Mouse (Mus musculus) spleen, adult 18-20 months (tissue): ENCODE measurements around the gene Slc25a54.

Source experiments
- DNase-seq, 2 experiments: peaks; one replicate each; pipeline ENCODE4 v3.0.0; 2022; ENCODE audit warnings: mixed read lengths in 2 of 2

The Slc25a54 gene

DNA sequence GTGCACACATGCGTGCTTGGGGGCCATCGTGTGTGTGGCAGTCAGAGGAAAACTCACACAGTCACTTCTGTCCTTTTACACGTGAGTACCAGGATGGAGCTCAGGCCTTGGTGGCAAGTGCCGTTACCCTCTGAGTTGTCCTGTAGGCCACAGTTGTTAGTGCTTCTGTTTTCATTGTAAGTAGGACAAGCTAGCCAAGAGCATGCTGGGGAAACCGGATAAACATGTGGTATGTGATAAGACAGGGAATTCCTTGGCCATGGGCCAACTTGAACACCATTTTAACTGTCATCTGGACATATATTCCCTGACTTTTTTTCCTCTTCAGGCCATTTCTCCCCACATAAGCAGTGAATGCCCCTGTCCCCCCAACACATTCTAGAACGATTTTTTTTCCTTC lies 45.3 kb downstream of the Slc25a54 start:
- DNase-seq = no peak

DNA sequence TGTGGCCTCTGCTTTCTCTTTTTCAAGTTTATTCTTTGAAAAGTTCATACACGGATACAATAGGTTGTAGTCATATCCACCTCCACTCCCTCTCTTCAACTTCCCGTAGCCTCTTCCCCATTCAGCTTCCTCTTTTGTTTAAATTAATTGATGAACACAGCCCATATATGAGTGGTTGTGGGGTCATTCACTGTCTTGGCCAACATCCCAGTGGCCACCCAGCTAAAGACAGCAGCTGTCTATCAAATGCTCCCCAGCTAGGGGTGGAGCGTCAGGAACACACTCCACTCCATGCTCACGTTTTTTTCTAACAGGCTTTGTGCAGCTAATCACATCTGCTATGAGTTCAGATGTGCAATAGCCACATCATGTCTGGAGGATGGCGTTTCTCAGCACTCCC lies 49.5 kb downstream of the Slc25a54 start:
- DNase-seq = no peak

DNA sequence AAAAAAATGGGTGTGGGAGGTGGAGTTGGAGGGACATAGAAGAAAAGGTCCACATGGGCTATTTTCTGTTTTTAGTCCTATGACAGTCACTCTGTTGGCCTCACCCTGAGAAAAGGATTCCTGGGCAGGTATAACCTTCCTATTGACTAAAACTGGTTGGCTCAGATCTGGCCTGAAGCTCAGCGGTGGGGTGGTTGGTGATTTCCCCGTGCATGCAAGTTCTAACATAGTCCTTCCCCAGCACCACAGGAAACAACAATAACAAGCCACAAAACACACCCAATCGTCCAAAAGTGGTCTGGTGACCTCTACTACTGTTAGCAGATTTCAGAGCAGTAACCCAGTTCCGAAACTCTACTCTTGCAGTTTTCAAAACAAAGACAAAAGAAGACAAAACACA lies 52.7 kb downstream of the Slc25a54 start:
- no peak for DNase-seq

DNA sequence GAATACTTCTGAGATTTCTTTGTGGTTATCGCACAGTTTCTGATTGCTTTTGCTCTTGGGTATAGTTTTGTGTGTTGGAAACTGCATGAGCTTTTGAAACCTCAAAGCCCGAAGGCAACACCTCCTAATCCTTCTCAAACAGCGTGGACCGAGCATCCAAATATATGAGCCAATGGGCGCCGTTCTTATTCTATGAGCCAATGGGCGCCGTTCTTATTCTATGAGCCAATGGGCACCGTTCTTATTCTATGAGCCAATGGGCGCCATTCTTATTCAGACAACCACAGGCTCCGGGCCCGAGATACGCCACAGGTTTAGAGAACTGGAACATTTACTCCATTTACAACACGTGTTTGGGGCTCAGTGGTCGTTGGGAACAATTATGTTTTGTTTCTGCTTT lies 53.8 kb downstream of the Slc25a54 start:
- DNase-seq = no peak

DNA sequence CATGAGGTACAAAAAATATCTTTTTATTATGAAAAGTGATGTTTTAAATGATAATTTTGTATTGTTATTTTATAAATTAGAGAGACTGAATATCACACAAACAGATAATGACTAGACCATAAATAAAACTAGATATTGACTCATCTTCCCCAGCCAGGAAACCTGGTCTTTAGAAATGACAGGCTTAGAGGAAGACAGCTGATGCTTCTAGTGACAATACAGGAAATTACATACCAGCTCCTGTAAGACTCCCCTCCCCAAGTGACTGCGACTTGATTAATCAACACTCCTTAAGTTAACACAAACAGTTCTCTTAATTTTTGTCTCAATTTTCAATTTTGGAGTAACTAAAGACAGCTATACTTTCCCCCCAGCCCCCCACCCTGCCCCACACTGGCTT lies 55.1 kb downstream of the Slc25a54 start:
- no peak for DNase-seq

DNA sequence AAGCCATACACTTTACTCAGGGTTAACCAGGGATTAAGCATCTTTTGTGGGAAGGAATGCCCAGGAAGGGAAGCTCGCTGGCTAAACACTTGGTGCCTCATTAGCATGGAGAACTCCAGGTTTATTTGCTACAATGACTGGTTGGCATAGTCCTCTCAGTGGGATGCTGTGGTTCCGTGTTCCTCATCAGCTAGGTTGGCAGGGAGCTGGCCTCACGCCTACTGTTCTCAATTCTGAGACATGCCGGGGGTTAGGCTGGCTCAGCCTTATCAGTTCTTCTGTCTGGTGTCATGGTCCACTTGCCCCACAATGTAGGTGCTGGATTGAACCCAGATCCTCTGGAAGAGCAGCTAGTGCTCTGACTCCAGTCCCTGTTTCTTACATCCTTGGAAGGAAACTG lies 72.3 kb downstream of the Slc25a54 start:
- DNase-seq = no peak

DNA sequence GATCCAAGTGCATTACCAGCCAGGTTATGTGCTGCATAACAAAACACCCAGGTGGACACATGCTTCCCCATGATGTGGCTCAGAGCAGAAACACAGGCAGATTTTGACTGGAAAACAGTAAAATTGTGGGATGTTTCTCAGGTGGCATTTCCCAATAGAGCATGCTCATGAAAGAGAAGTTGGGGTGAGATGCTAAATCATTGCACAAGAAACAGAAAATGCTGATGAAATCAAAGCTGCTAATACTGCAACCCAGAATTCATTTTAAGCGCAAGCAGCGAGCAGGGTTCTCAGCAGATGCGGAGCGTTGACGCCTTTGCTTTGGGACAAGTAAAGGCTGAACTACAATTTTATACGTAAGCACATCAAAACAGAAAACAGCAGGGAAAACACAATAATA lies 73.1 kb downstream of the Slc25a54 start:
- DNase-seq = no peak

DNA sequence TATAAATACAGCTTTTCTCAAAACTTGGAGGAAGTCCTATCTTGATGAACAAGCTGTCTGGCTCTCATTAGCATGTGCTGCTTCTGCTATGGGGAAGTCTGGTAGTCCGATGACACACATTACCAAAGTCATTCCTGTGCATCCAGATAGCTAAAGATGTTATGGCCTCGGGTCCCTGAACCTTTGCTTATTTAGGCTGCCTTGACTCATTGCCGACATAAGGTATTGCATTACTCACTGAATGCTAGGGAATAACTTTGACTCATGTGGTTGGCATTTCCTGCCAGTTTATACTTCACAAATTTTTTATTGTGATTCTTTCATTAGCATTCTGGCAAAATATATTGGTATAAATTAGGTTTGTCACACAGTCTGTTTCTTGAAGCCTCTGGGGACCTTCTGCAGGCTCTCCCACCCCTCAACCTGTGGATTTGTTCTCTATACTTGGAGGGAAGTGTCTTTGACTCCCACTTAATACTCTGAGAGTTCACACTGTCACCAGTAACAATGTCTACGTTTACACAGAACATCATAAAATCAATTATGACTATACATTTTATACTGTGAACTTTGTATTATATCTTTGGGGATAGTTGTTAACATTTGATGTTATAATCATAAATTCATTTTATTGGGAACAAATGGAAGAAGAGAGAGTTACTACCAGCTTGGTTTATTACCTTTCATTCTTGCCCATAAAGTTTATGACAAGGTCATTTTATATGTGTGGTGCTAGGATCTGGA lies 75.8 kb downstream of the Slc25a54 start:
- no peak for DNase-seq

DNA sequence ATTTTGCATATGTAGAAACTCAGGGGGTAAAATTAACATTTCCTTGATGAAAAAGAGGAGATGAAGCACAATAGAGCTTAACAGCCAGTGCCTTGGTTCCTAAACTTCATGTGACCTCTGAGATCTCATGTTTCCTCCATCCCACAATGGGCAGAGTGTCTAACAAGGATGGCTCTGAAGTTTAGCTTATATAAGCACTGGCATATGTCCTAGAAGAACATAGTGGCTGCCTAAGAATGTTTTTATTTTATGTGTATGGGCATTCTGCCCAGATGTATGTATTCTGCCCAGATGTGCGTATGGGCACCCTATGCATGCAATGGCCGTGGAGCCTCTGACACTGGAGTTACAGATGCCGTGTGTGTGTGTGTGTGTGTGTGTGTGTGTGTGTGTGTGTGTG lies 77.2 kb downstream of the Slc25a54 start:
- DNase-seq = no peak

DNA sequence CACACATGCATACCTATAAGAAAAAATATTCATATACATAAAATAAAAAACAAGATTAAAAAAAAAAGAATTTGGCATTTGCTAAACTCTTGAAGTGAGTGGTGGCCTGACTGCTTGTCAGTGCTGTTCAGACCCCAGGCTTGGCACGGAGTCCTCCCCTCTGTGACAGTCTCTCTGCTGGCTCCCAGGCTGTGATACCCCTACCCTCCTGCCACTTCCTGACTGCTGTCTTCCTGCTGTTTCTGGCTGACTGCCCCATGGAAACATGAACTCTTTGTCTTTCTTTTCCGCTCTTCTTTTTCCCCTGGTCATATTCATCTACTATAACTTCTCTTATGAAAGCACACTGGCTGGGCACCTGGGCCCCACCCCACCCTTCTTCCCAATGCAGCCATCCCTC lies 83.8 kb downstream of the Slc25a54 start:
- DNase-seq = no peak

DNA sequence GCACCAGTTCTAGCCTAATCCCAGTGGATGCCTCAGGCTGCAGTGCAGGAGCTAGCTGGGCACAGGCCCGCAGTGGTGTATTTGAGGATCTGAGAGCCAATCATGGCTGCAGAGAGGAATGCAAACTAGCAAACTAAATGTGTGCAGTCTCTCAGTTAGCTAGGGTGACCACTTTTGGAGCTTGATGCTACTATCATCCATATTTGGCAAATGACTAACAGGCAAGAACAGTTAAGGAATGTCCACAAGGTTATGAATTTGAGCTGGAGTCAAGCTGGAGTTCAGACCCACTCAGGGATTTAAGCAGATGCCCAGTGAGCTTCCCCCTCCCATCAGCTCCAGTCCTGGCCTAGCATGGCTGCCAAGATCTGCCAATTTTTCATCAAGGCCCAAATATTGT lies 84.4 kb downstream of the Slc25a54 start:
- DNase-seq = no peak

DNA sequence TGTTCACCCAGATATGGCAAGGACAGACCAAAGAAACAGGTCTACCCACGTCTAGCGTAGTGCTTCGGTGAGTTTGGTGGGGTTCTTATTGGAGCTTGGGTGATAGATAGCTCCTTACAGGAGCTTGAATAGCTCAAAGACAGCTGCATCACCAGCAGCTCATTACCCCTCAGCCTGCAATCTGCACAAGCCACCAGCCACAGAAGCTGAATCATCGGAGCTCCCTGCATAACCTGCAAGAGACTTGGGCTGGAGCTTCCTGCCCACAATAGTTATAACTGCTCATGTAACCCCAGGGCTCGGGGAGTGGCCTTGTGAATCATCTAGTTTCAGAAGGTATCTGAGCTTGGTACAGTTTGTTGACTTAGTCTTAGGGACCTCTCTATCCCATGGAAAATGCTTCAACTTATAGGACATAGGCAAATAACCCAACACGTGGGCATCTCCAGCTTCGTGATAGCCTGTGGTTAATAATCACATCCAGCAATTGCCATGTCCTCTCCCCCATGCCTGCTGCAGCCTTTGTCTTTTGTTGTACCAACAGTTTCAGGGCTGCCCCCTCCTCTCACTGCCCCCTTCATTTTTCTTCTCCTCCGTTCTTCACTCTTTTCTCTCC lies 85.1 kb downstream of the Slc25a54 start:
- DNase-seq = no peak
